Mouse (Mus musculus) hindbrain, postnatal 0 days (tissue): ENCODE measurements around the gene Zkscan6. TPM values are rescaled to one million over a fixed set of nuclear protein-coding genes. Genes with fewer than 3 reads are reported as not detected.

Experiments
- ATAC-seq: fragments of 200-750 bp; cut with Nextera tagmentation; 2 replicates; pipeline ENCODE4 v1.8.0; 2017; ENCODE audit warnings: mild to moderate bottlenecking, moderate TSS enrichment, moderate library complexity
- DNase-seq: peaks from one replicate; pipeline ENCODE4 v3.0.0-alpha.2; 2015; ENCODE audit warnings: low spot score
- H3K27ac ChIP-seq: fragments of 300-500 bp; sonication (generic); 2 replicates; pipeline ENCODE4 v1.5.1; 2014; ENCODE audit warnings: mild to moderate bottlenecking
- H3K27me3 ChIP-seq: fragments of 300-500 bp; sonication (generic); 2 replicates; pipeline ENCODE4 v1.6.1; 2014; ENCODE audit warnings: low read length, mixed read lengths; ENCODE audit not compliant: insufficient read depth
- H3K36me3 ChIP-seq: fragments of 300-500 bp; sonication (generic); 2 replicates; pipeline ENCODE4 v1.6.1; 2014; ENCODE audit warnings: low read length, mixed read lengths; ENCODE audit not compliant: insufficient read depth
- H3K4me1 ChIP-seq: fragments of 300-500 bp; sonication (generic); 2 replicates; pipeline ENCODE4 v1.6.1; 2014; ENCODE audit warnings: antibody characterized with exemption, low read length, mixed read lengths; ENCODE audit not compliant: insufficient read depth
- H3K4me2 ChIP-seq: fragments of 300-500 bp; sonication (generic); 2 replicates; pipeline ENCODE4 v1.6.1; 2014; ENCODE audit warnings: low read depth, mild to moderate bottlenecking, low read length, moderate library complexity, mixed read lengths
- H3K4me3 ChIP-seq: fragments of 300-500 bp; sonication (generic); 2 replicates; pipeline ENCODE4 v1.5.1; 2014; ENCODE audit warnings: low read length
- H3K9ac ChIP-seq: fragments of 300-500 bp; sonication (generic); replicated peaks from 2 replicates; pipeline ENCODE4 v1.6.1; 2014; ENCODE audit warnings: mild to moderate bottlenecking, low read length, moderate library complexity, mixed read lengths
- H3K9me3 ChIP-seq: fragments of 300-500 bp; sonication (generic); 2 replicates; pipeline ENCODE4 v1.6.1; 2016; ENCODE audit warnings: low read length, mixed read lengths
- CTCF ChIP-seq: IDR thresholded peaks from 2 replicates; pipeline ENCODE4 v1.5.1; 2016; ENCODE audit warnings: antibody characterized with exemption, control low read depth, low read depth
- WGBS: fragments of 180-500 bp; shearing (Covaris S2); extraction: QIAGEN DNeasy Blood & Tissue Kit; methylation state at CpG from one replicate; pipeline ENCODE4 v1.1.7; 2014; 5-methylcytosine and 5-hydroxymethylcytosine counted together
- polyA plus RNA-seq: library from polyadenylated mRNA; unstranded; fragments of >200 nt; fragmentation: Nextera tagmentation; extraction: Ambion mirVana; gene quantifications from 2 replicates; pipeline ENCODE4 v1.2.1, GENCODE M21; 2015
- total RNA-seq: library from RNA; depleted of rRNA; stranded (reverse); fragments of >200 nt; gene quantifications from 2 replicates; pipeline ENCODE4 v1.2.3, GENCODE M21; 2014; rRNA removed

The Zkscan6 gene
- total RNA-seq (10.0 and 11.5 TPM in 2 replicates), polyA plus RNA-seq (11.1 and 11.8 TPM in 2 replicates)

GRCm38 (mm10) chr11:65806909-65807504 is at the start of gene Zkscan6:
Zkscan6 (plus strand) TSS chr11:65807175.
- DNase-seq = peak; percentile 92
- Histone ChIP-seq H3K36me3 (no peaks in the 10 kb centered on the region), H3K27me3 (no peaks in the 10 kb centered on the region), H3K9me3 (no peaks in the 10 kb centered on the region), H3K27ac (peak within 1 kb of the TSS; percentile 81), H3K4me2 (peak within 1 kb of the TSS; percentile 98), H3K4me1 (no peaks in the 10 kb centered on the region; the same call in 1 of the 2 replicates), H3K9ac (peak within 1 kb of the TSS; percentile 78), H3K4me3 (peak within 1 kb of the TSS; percentile 90)
- TF ChIP-seq CTCF = no peak
- ATAC-seq = peak; percentile 99
- 3% methylated on average over 58 of the region's 58 CpGs for WGBS

- Histone ChIP-seq H3K4me1 (no peaks in the 10 kb centered on the region), H3K27ac (no peak overlapping the region), H3K4me2 (no peak overlapping the region), H3K36me3 (no peaks in the 10 kb centered on the region), H3K9ac (no peak overlapping the region), H3K4me3 (no peak overlapping the region), H3K27me3 (no peaks in the 10 kb centered on the region), H3K9me3 (no peaks in the 10 kb centered on the region)
- no peak for DNase-seq
- ATAC-seq = no peak
- WGBS = 94% methylated on average over 1 of the region's 1 CpGs
- TF ChIP-seq CTCF = no peak
Measured at GRCm38 (mm10) chr11:65759350-65759749, 47.6 kb upstream of the Zkscan6 start.

- Histone ChIP-seq H3K4me3 (no peak overlapping the region), H3K36me3 (no peaks in the 10 kb centered on the region), H3K27me3 (no peaks in the 10 kb centered on the region), H3K9ac (no peak overlapping the region), H3K27ac (no peak overlapping the region), H3K4me1 (no peaks in the 10 kb centered on the region), H3K4me2 (no peak overlapping the region), H3K9me3 (no peaks in the 10 kb centered on the region)
- DNase-seq (no peak), ATAC-seq (no peak)
- 98% methylated on average over 2 of the region's 2 CpGs for WGBS
- no peak for TF ChIP-seq CTCF
Measured at GRCm38 (mm10) chr11:65760912-65761311, 46.1 kb upstream of the Zkscan6 start.

- no peaks in the 10 kb centered on the region for H3K27me3 ChIP-seq
- TF ChIP-seq CTCF = no peak
- no peak for ATAC-seq
- H3K4me2 ChIP-seq = no peak overlapping the region
- no peak overlapping the region for H3K4me3 ChIP-seq
- H3K9ac ChIP-seq = no peak overlapping the region
- no peaks in the 10 kb centered on the region for H3K4me1 ChIP-seq
- no peak for DNase-seq
- no peaks in the 10 kb centered on the region for H3K9me3 ChIP-seq
- no peak overlapping the region for H3K27ac ChIP-seq
- no peaks in the 10 kb centered on the region for H3K36me3 ChIP-seq
Measured at GRCm38 (mm10) chr11:65768445-65768844, 38.5 kb upstream of the Zkscan6 start.

- Histone ChIP-seq H3K36me3 (no peaks in the 10 kb centered on the region), H3K9ac (no peak overlapping the region), H3K9me3 (no peaks in the 10 kb centered on the region), H3K4me3 (no peak overlapping the region), H3K4me1 (no peaks in the 10 kb centered on the region), H3K4me2 (no peak overlapping the region), H3K27ac (no peak overlapping the region), H3K27me3 (no peaks in the 10 kb centered on the region)
- ATAC-seq = no peak
- DNase-seq = no peak
- TF ChIP-seq CTCF = no peak
- WGBS = 77% methylated on average over 5 of the region's 5 CpGs
Measured at GRCm38 (mm10) chr11:65769990-65770389, 37.0 kb upstream of the Zkscan6 start.

GRCm38 (mm10) chr11:65771546-65771945 is 35.4 kb upstream of the Zkscan6 start:
- WGBS = 94% methylated on average over 1 of the region's 1 CpGs
- no peak for TF ChIP-seq CTCF
- Histone ChIP-seq H3K27me3 (no peaks in the 10 kb centered on the region), H3K27ac (no peak overlapping the region), H3K9me3 (no peaks in the 10 kb centered on the region), H3K36me3 (no peaks in the 10 kb centered on the region), H3K4me3 (no peak overlapping the region), H3K4me1 (no peaks in the 10 kb centered on the region), H3K4me2 (no peak overlapping the region), H3K9ac (no peak overlapping the region)
- ATAC-seq = no peak
- DNase-seq = no peak

- TF ChIP-seq CTCF = no peak
- peaks cover 4% of the 10 kb centered on the region; the same call in 1 of the 2 replicates for H3K4me1 ChIP-seq
Measured at GRCm38 (mm10) chr11:65773535-65773934, 33.4 kb upstream of the Zkscan6 start.

More at GRCm38 (mm10) chr11:65773535-65773934, 33.4 kb upstream of the Zkscan6 start:
- Histone ChIP-seq H3K36me3 (no peaks in the 10 kb centered on the region), H3K27ac (no peak overlapping the region), H3K4me2 (no peak overlapping the region), H3K9me3 (no peaks in the 10 kb centered on the region), H3K27me3 (no peaks in the 10 kb centered on the region), H3K9ac (no peak overlapping the region), H3K4me3 (no peak overlapping the region)
- DNase-seq = no peak
- 90% methylated on average over 2 of the region's 2 CpGs for WGBS
- no peak for ATAC-seq
